Mouse (Mus musculus): ENCODE results near the gene Rara. TPM values are rescaled to one million over a fixed set of nuclear protein-coding genes. Genes with fewer than 3 reads are reported as not detected.
"Not testable (repeated sequence)": the region's sequence is repeated elsewhere in the genome, so short reads cannot be mapped to it uniquely, and the experiment has no call there.

The Rara gene
- polyA plus RNA-seq, 1 experiment: 20.1 TPM

GRCm38 (mm10) chr11:98911498-98911897 lies 16.1 kb upstream of the Rara start:
- Histone ChIP-seq H3K27me3 (ENCODE audit: control insufficient read depth, insufficient read depth, low read length) (no peaks in the 10 kb centered on the region), H3K4me3 (ENCODE audit: control insufficient read depth, low read depth, low read length) (no peak overlapping the region), H3K27ac (ENCODE audit: control insufficient read depth, insufficient read depth, low read depth, low read length) (no peak overlapping the region), H3K4me1 (ENCODE audit: control insufficient read depth, insufficient read depth, low read length) (peaks cover 3% of the 10 kb centered on the region), H3K36me3 (ENCODE audit: control insufficient read depth, insufficient read depth, low read length) (no peaks in the 10 kb centered on the region)
- no peak for TF ChIP-seq POLR2A (IDR thresholded peaks at IDR 0.05; ENCODE audit: control insufficient read depth, low read depth, low read length)
- no peak for TF ChIP-seq CTCF (IDR thresholded peaks at IDR 0.05; ENCODE audit: control insufficient read depth, insufficient read depth, insufficient replicate concordance, low read depth, low read length)

DNA sequence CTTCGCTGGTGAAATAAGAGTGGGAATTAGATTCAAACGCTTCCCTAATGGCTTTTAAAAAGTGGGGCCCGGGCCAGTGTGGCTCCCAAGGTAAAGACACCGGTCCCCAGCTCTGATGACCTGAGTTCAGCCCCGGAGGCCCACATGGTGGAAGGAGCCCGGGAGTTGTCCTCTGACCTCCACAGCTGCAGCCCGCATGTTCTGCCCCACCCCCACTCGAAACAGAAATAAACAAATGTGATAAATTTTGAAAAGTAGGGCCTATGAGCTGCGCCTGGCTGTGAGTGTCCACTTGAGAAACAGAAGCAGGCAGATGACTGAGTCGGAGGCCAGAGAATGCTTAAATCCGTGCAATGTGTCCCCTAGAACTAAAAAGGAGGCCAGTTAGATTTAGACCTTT lies 13.4 kb upstream of the Rara start:
- H3K4me3 ChIP-seq (ENCODE audit: control insufficient read depth, low read depth, low read length): no peak overlapping the region
- TF ChIP-seq POLR2A (IDR thresholded peaks at IDR 0.05; ENCODE audit: control insufficient read depth, low read depth, low read length) (no peak), CTCF (IDR thresholded peaks at IDR 0.05; ENCODE audit: control insufficient read depth, insufficient read depth, insufficient replicate concordance, low read depth, low read length) (no peak)
- H3K36me3 ChIP-seq (ENCODE audit: control insufficient read depth, insufficient read depth, low read length): no peaks in the 10 kb centered on the region; the same call in 1 of the 2 replicates
- H3K4me1 ChIP-seq (ENCODE audit: control insufficient read depth, insufficient read depth, low read length): no peaks in the 10 kb centered on the region
- H3K27me3 ChIP-seq (ENCODE audit: control insufficient read depth, insufficient read depth, low read length): no peaks in the 10 kb centered on the region
- no peak overlapping the region for H3K27ac ChIP-seq (ENCODE audit: control insufficient read depth, insufficient read depth, low read depth, low read length)

GRCm38 (mm10) chr11:98916376-98916775 lies 11.2 kb upstream of the Rara start:
- H3K36me3 ChIP-seq (ENCODE audit: control insufficient read depth, insufficient read depth, low read length); H3K4me1 ChIP-seq (ENCODE audit: control insufficient read depth, insufficient read depth, low read length); H3K27me3 ChIP-seq (ENCODE audit: control insufficient read depth, insufficient read depth, low read length); H3K27ac ChIP-seq (ENCODE audit: control insufficient read depth, insufficient read depth, low read depth, low read length); H3K4me3 ChIP-seq (ENCODE audit: control insufficient read depth, low read depth, low read length): not testable (repeated sequence)

- no peak overlapping the region for H3K4me3 ChIP-seq (ENCODE audit: control insufficient read depth, low read depth, low read length)
- TF ChIP-seq CTCF (IDR thresholded peaks at IDR 0.05; ENCODE audit: control insufficient read depth, insufficient read depth, insufficient replicate concordance, low read depth, low read length): no peak
- no peak for TF ChIP-seq POLR2A (IDR thresholded peaks at IDR 0.05; ENCODE audit: control insufficient read depth, low read depth, low read length)
- H3K27me3 ChIP-seq (ENCODE audit: control insufficient read depth, insufficient read depth, low read length): no peaks in the 10 kb centered on the region
- H3K4me1 ChIP-seq (ENCODE audit: control insufficient read depth, insufficient read depth, low read length): no peaks in the 10 kb centered on the region
- no peaks in the 10 kb centered on the region; the same call in 1 of the 2 replicates for H3K36me3 ChIP-seq (ENCODE audit: control insufficient read depth, insufficient read depth, low read length)
- H3K27ac ChIP-seq (ENCODE audit: control insufficient read depth, insufficient read depth, low read depth, low read length): 0 out of 2 replicates have a peak overlapping the region, but pooled peaks have one; percentile 8
Measured at GRCm38 (mm10) chr11:98917428-98918005, 10.1 kb upstream of the Rara start.

DNA sequence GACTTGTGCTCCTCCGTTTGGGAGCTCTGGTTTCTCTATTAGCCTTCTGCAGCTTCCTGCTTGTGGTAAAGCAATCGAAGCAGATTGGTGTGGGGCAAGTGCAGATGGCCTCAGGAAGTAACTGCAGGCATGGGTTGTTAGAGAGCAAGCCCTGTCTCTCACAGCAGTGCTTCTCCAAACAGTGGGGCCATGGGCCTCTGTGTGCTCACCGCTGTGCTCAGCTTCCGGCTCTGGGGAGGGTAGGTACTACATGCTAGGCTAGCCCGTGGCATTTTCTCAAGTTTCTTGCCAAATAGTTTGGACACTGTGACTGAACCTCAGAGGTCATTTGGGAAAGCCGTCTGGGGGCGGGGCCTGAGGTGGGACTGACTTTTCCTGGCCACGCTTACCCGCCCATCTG lies 9.4 kb upstream of the Rara start:
- Histone ChIP-seq H3K27ac (ENCODE audit: control insufficient read depth, insufficient read depth, low read depth, low read length) (no peak overlapping the region), H3K4me1 (ENCODE audit: control insufficient read depth, insufficient read depth, low read length) (no peaks in the 10 kb centered on the region), H3K4me3 (ENCODE audit: control insufficient read depth, low read depth, low read length) (no peak overlapping the region), H3K36me3 (ENCODE audit: control insufficient read depth, insufficient read depth, low read length) (no peaks in the 10 kb centered on the region; the same call in 1 of the 2 replicates), H3K27me3 (ENCODE audit: control insufficient read depth, insufficient read depth, low read length) (no peaks in the 10 kb centered on the region)
- TF ChIP-seq CTCF (IDR thresholded peaks at IDR 0.05; ENCODE audit: control insufficient read depth, insufficient read depth, insufficient replicate concordance, low read depth, low read length): no peak
- no peak for TF ChIP-seq POLR2A (IDR thresholded peaks at IDR 0.05; ENCODE audit: control insufficient read depth, low read depth, low read length)

GRCm38 (mm10) chr11:98919009-98919408 lies 8.6 kb upstream of the Rara start:
- Histone ChIP-seq H3K27ac (ENCODE audit: control insufficient read depth, insufficient read depth, low read depth, low read length) (no peak overlapping the region), H3K36me3 (ENCODE audit: control insufficient read depth, insufficient read depth, low read length) (no peaks in the 10 kb centered on the region; the same call in 1 of the 2 replicates), H3K4me1 (ENCODE audit: control insufficient read depth, insufficient read depth, low read length) (no peaks in the 10 kb centered on the region), H3K27me3 (ENCODE audit: control insufficient read depth, insufficient read depth, low read length) (no peaks in the 10 kb centered on the region), H3K4me3 (ENCODE audit: control insufficient read depth, low read depth, low read length) (no peak overlapping the region)
- no peak for TF ChIP-seq POLR2A (IDR thresholded peaks at IDR 0.05; ENCODE audit: control insufficient read depth, low read depth, low read length)
- TF ChIP-seq CTCF (IDR thresholded peaks at IDR 0.05; ENCODE audit: control insufficient read depth, insufficient read depth, insufficient replicate concordance, low read depth, low read length): no peak

DNA sequence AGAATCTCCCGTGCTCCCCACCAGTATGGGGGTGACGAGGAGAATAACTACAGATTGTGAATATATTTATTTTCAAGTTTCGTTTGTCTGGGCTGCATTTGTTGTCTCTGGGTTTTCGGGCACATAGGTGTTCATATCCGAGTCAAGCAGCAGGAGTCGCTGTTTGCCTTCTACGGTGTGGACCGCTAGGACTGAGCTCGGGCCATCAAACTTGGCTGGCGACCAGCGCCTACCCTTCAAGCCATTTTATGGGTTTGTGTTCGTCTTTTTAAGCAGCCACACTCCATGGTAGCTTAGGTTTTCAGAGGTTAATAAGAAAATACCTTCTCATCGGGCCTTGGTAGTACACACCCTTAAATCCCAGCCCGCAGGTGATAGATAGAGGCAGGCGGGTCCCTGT lies 5.8 kb upstream of the Rara start:
- H3K36me3 ChIP-seq (ENCODE audit: control insufficient read depth, insufficient read depth, low read length): not testable (repeated sequence)
- H3K4me1 ChIP-seq (ENCODE audit: control insufficient read depth, insufficient read depth, low read length): peaks cover 18% of the 10 kb centered on the region

DNA sequence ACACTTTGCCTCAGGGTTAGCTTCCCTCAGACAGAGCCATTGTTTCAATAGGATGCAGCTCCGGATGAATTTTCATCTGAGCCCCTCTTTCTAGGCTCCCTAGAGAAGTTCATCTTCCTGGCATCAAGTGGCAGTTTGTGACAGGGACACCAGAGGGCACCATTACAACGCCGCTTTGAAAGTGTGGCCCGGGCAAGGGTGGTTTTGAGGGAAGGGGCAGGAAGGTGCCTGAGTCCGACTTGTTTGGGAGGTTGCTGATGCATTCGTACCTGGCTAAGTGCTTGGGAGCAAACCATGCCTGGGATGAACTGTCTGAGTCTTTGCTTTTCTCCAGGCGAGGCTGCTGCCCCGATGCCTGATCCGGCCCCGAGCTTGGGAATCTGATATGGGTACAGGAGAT lies 5.3 kb upstream of the Rara start:
- not testable (repeated sequence) for H3K27me3 ChIP-seq (ENCODE audit: control insufficient read depth, insufficient read depth, low read length); H3K36me3 ChIP-seq (ENCODE audit: control insufficient read depth, insufficient read depth, low read length); H3K4me3 ChIP-seq (ENCODE audit: control insufficient read depth, low read depth, low read length); H3K27ac ChIP-seq (ENCODE audit: control insufficient read depth, insufficient read depth, low read depth, low read length)
- peaks cover 18% of the 10 kb centered on the region for H3K4me1 ChIP-seq (ENCODE audit: control insufficient read depth, insufficient read depth, low read length)
- peak; percentile 37; the same call in 1 of the 2 replicates for TF ChIP-seq CTCF (IDR thresholded peaks at IDR 0.05; ENCODE audit: control insufficient read depth, insufficient read depth, insufficient replicate concordance, low read depth, low read length)

More for the DNA sequence above, 5.8 kb upstream of the Rara start:
- not testable (repeated sequence) for H3K27me3 ChIP-seq (ENCODE audit: control insufficient read depth, insufficient read depth, low read length); H3K27ac ChIP-seq (ENCODE audit: control insufficient read depth, insufficient read depth, low read depth, low read length); H3K4me3 ChIP-seq (ENCODE audit: control insufficient read depth, low read depth, low read length)
- peak; percentile 40; the same call in 1 of the 2 replicates for TF ChIP-seq CTCF (IDR thresholded peaks at IDR 0.05; ENCODE audit: control insufficient read depth, insufficient read depth, insufficient replicate concordance, low read depth, low read length)

GRCm38 (mm10) chr11:98922851-98923711 lies 4.5 kb upstream of the Rara start:
- H3K4me3 ChIP-seq (ENCODE audit: control insufficient read depth, low read depth, low read length); H3K27ac ChIP-seq (ENCODE audit: control insufficient read depth, insufficient read depth, low read depth, low read length); H3K27me3 ChIP-seq (ENCODE audit: control insufficient read depth, insufficient read depth, low read length); H3K36me3 ChIP-seq (ENCODE audit: control insufficient read depth, insufficient read depth, low read length): not testable (repeated sequence)
- peaks cover 25% of the 10 kb centered on the region for H3K4me1 ChIP-seq (ENCODE audit: control insufficient read depth, insufficient read depth, low read length)
